Comparison of ENCODE assay signal across 9 mouse cellular contexts in genomic region chr6:137192063-137192462, GRCm38 (mm10). TPM values are rescaled to one million over a fixed set of nuclear protein-coding genes. Genes with fewer than 3 reads are reported as not detected.
DNase-seq lines count a peak whose midpoint lies in the region; ATAC-seq and TF ChIP-seq lines count a peak whose summit lies in the region.
"Had no signal": no experiment of that assay in that cellular context is flagged by ENCODE, and none has a peak within 500 bp of the region (broad histone marks: within the 10 kb centered on the region; RNA-seq: fewer than 3 reads in every experiment).

No protein-coding gene starts in this region.

- 16% methylated on average over 6 of the region's 6 CpGs for WGBS in kidney, embryonic 16.5 days
- WGBS in lung, adult 2 months = 12% methylated on average over 6 of the region's 6 CpGs

- no peaks in the 10 kb centered on the region for H3K27me3 ChIP-seq in kidney, embryonic 16.5 days (ENCODE audit: insufficient read depth, low read length)
- peaks cover 7% of the 10 kb centered on the region for H3K27me3 ChIP-seq in E14TG2a.4 (ENCODE audit: insufficient read depth, low read length)

- DNase-seq in kidney, adult 18-20 months = peak; percentile 16
- DNase-seq in 3134 (ENCODE audit: extremely low read depth, insufficient read length, low spot score) = peak; percentile 50
- peak; percentile 52 to 73 for DNase-seq in cerebellum, postnatal 10 days
- no peak for DNase-seq in lung, adult 2 months
- no peak for DNase-seq in urinary bladder, postnatal 25 days (ENCODE audit: low spot score)
- no peak for DNase-seq in gastrocnemius, adult 8-10 months (ENCODE audit: low spot score in 2 of 2)

- ATAC-seq in kidney, embryonic 16.5 days (ENCODE audit: low FRiP score, low TSS enrichment) = no peak

- no peak overlapping the region for H3K9ac ChIP-seq in kidney, embryonic 16.5 days (replicated peaks; ENCODE audit: low read length)

- H3K9me3 ChIP-seq in kidney, embryonic 16.5 days (ENCODE audit: low read length) = no peaks in the 10 kb centered on the region
- H3K9me3 ChIP-seq in E14TG2a.4 (ENCODE audit: low read length) = peaks cover 3% of the 10 kb centered on the region; the same call in 1 of the 2 replicates

- no peaks in the 10 kb centered on the region for H3K36me3 ChIP-seq in kidney, embryonic 16.5 days (ENCODE audit: insufficient read depth, low read length)
- H3K36me3 ChIP-seq in E14TG2a.4 (ENCODE audit: insufficient read depth, low read length) = no peaks in the 10 kb centered on the region

- H3K4me2 ChIP-seq in kidney, embryonic 16.5 days (replicated peaks; ENCODE audit: low read depth, low read length) = no peak overlapping the region

- H3K4me1 ChIP-seq in kidney, embryonic 16.5 days (ENCODE audit: insufficient read depth, low read length) = no peaks in the 10 kb centered on the region
- H3K4me1 ChIP-seq in E14TG2a.4 (replicated peaks; ENCODE audit: low read depth, low read length) = peaks cover 29% of the 10 kb centered on the region
- H3K4me1 ChIP-seq in lung, adult 2 months (ENCODE audit: control insufficient read depth, insufficient read depth, low read length) = no peaks in the 10 kb centered on the region

- no peak for TF ChIP-seq POLR2A in lung, adult 2 months (IDR thresholded peaks at IDR 0.05; ENCODE audit: borderline replicate concordance, extremely low read depth, low read depth, low read length)

- peak; percentile 71 for TF ChIP-seq CTCF in E14TG2a.4 (conservative IDR thresholded peaks at IDR 0.05; ENCODE audit: low read length)
- peak; percentile 60 for TF ChIP-seq CTCF in lung, adult 2 months (IDR thresholded peaks at IDR 0.05; ENCODE audit: insufficient read depth, low read length)

- H3K4me3 ChIP-seq in kidney, embryonic 16.5 days (ENCODE audit: low read length) = no peak overlapping the region
- H3K4me3 ChIP-seq in E14TG2a.4 (replicated peaks; ENCODE audit: low read length) = no peak overlapping the region
- no peak overlapping the region for H3K4me3 ChIP-seq in lung, adult 2 months (replicated peaks; ENCODE audit: extremely low read depth, low read depth, low read length)
- H3K4me3 ChIP-seq: erythroblast, embryonic 14.5 days had no signal

- H3K27ac ChIP-seq in kidney, embryonic 16.5 days (ENCODE audit: low read length) = no peak overlapping the region

RNA-seq across cellular contexts. Expression of gene Rerg, which starts 21.8 kb away (rescaled TPM):
- polyA plus RNA-seq in kidney, embryonic 16.5 days (2015; fragmentation: Nextera tagmentation; extraction: Ambion mirVana) = 14.4 and 16.2 TPM in 2 replicates
- 9.2 and 14.8 TPM in 2 replicates for polyA plus RNA-seq in lung, adult 2 months (2012; rRNA removed)
- 1 to 10 TPM in 1 of 4 experiments, under 1 TPM in 3; 0.46 to 1.6 (median 0.76) TPM for total RNA-seq in gastrocnemius, adult 8-10 months (2022)
- polyA plus RNA-seq: erythroblast, embryonic 14.5 days had no signal

Comparison
In these comparisons a context has a peak if more than half of its experiments do, and no peak if none do; other contexts are left out.
1. DNase-seq: peak in kidney, adult 18-20 months (single experiment), 3134 (single experiment) and cerebellum, postnatal 10 days (2 of 2); none in lung, adult 2 months (single experiment), urinary bladder, postnatal 25 days (single experiment) and gastrocnemius, adult 8-10 months (0 of 2).